8 mouse cellular contexts compared by ENCODE assay signal in genomic region chr9:20607100-20607974, GRCm38 (mm10). TPM values are rescaled to one million over a fixed set of nuclear protein-coding genes. Genes with fewer than 3 reads are reported as not detected.
A peak's percentile ranks its signal among the peaks of the same experiment; 100 is the strongest.
DNase-seq lines count a peak whose midpoint lies in the region; ATAC-seq and TF ChIP-seq lines count a peak whose summit lies in the region.

No protein-coding gene starts in this region.

- H3K4me3 ChIP-seq in E14TG2a.4 (replicated peaks; ENCODE audit: low read length): peak overlapping the region; percentile 90
- H3K4me3 ChIP-seq in forebrain, embryonic 12.5 days (replicated peaks): peak overlapping the region; percentile 72
- peak overlapping the region; percentile 60 for H3K4me3 ChIP-seq in heart, postnatal 0 days (ENCODE audit: low read depth, low read length)
- peak overlapping the region; percentile 83 for H3K4me3 ChIP-seq in liver, embryonic 16.5 days (ENCODE audit: low read depth, low read length)
- peak overlapping the region; percentile 72 for H3K4me3 ChIP-seq in neural tube, embryonic 13.5 days
- H3K4me3 ChIP-seq in testis, adult 2 months (ENCODE audit: control insufficient read depth, low read depth, low read length): peak overlapping the region; percentile 89

- no peaks in the 10 kb centered on the region for H3K36me3 ChIP-seq in E14TG2a.4 (ENCODE audit: insufficient read depth, low read length)
- peaks cover 10% of the 10 kb centered on the region for H3K36me3 ChIP-seq in forebrain, embryonic 12.5 days (replicated peaks)
- H3K36me3 ChIP-seq in heart, postnatal 0 days (replicated peaks; ENCODE audit: control insufficient read depth, insufficient read depth, low read length): no peaks in the 10 kb centered on the region
- H3K36me3 ChIP-seq in liver, embryonic 16.5 days (ENCODE audit: control insufficient read depth, insufficient read depth): no peaks in the 10 kb centered on the region
- peaks cover 4% of the 10 kb centered on the region; the same call in 1 of the 2 replicates for H3K36me3 ChIP-seq in neural tube, embryonic 13.5 days
- no peaks in the 10 kb centered on the region for H3K36me3 ChIP-seq in testis, adult 2 months (ENCODE audit: control insufficient read depth, insufficient read depth, low read length)

- H3K4me1 ChIP-seq in E14TG2a.4 (replicated peaks; ENCODE audit: low read depth, low read length): peaks cover 13% of the 10 kb centered on the region
- H3K4me1 ChIP-seq in forebrain, embryonic 12.5 days: peaks cover 8% of the 10 kb centered on the region
- no peaks in the 10 kb centered on the region for H3K4me1 ChIP-seq in heart, postnatal 0 days (ENCODE audit: control insufficient read depth, insufficient read depth)
- H3K4me1 ChIP-seq in liver, embryonic 16.5 days (ENCODE audit: control insufficient read depth, low read depth, low read length): no peaks in the 10 kb centered on the region
- H3K4me1 ChIP-seq in neural tube, embryonic 13.5 days (replicated peaks): peaks cover 9% of the 10 kb centered on the region
- no peaks in the 10 kb centered on the region for H3K4me1 ChIP-seq in testis, adult 2 months (ENCODE audit: control insufficient read depth, insufficient read depth, low read length)

- peak; percentile 67; the same call in 1 of the 2 replicates for TF ChIP-seq POLR2A in testis, adult 2 months (IDR thresholded peaks at IDR 0.05; ENCODE audit: control insufficient read depth, low read depth, low read length)

- DNase-seq in c-Kit-positive CD71-positive TER-119-positive erythroid progenitor cells, embryonic 14.5 days (ENCODE audit: low spot score): peak; percentile 89
- peak; percentile 86 for DNase-seq in heart, postnatal 0 days (ENCODE audit: low spot score)
- DNase-seq in kidney, postnatal 4 days: peak; percentile 85 to 93

- TF ChIP-seq CTCF in E14TG2a.4 (conservative IDR thresholded peaks at IDR 0.05; ENCODE audit: low read length): no peak
- 0 out of 2 replicates have a peak, but pooled peaks have one; percentile 4 for TF ChIP-seq CTCF in heart, postnatal 0 days (IDR thresholded peaks at IDR 0.05; ENCODE audit: low read depth)
- TF ChIP-seq CTCF in testis, adult 2 months (IDR thresholded peaks at IDR 0.05; ENCODE audit: control insufficient read depth, insufficient read depth, insufficient replicate concordance, low read depth, low read length): peak; percentile 10; the same call in 1 of the 2 replicates

- peak overlapping the region; percentile 94 for H3K27ac ChIP-seq in forebrain, embryonic 12.5 days
- peak overlapping the region; percentile 96 for H3K27ac ChIP-seq in heart, postnatal 0 days (ENCODE audit: low read depth)
- H3K27ac ChIP-seq in liver, embryonic 16.5 days (ENCODE audit: low read length): peak overlapping the region; percentile 92
- H3K27ac ChIP-seq in neural tube, embryonic 13.5 days (replicated peaks): peak overlapping the region; percentile 98
- peak overlapping the region; percentile 97 for H3K27ac ChIP-seq in testis, adult 2 months (ENCODE audit: control insufficient read depth, insufficient read depth, low read depth, low read length)

- peak; percentile 90 for ATAC-seq in forebrain, embryonic 12.5 days (ENCODE audit: low FRiP score)
- ATAC-seq in heart, postnatal 0 days (ENCODE audit: insufficient read depth, low read depth): peak; percentile 90
- ATAC-seq in liver, embryonic 16.5 days (ENCODE audit: low read depth): peak; percentile 87
- ATAC-seq in neural tube, embryonic 13.5 days (ENCODE audit: low read depth): peak; percentile 91

- no peaks in the 10 kb centered on the region for H3K27me3 ChIP-seq in E14TG2a.4 (ENCODE audit: insufficient read depth, low read length)
- H3K27me3 ChIP-seq in forebrain, embryonic 12.5 days: no peaks in the 10 kb centered on the region
- no peaks in the 10 kb centered on the region for H3K27me3 ChIP-seq in heart, postnatal 0 days (ENCODE audit: control insufficient read depth, insufficient read depth, low read length)
- H3K27me3 ChIP-seq in liver, embryonic 16.5 days (ENCODE audit: control insufficient read depth, insufficient read depth, low read depth, low read length): no peaks in the 10 kb centered on the region
- no peaks in the 10 kb centered on the region for H3K27me3 ChIP-seq in neural tube, embryonic 13.5 days
- no peaks in the 10 kb centered on the region for H3K27me3 ChIP-seq in testis, adult 2 months (ENCODE audit: control insufficient read depth, insufficient read depth, low read length)

- H3K9me3 ChIP-seq in E14TG2a.4 (ENCODE audit: low read length): no peaks in the 10 kb centered on the region; the same call in 1 of the 2 replicates
- 0 out of 2 replicates have a peak, but pooled peaks cover 3% of the 10 kb centered on the region for H3K9me3 ChIP-seq in forebrain, embryonic 12.5 days
- H3K9me3 ChIP-seq in heart, postnatal 0 days (replicated peaks; ENCODE audit: control insufficient read depth, low read length): no peaks in the 10 kb centered on the region; the same call in none of the 2 replicates
- H3K9me3 ChIP-seq in liver, embryonic 16.5 days (replicated peaks; ENCODE audit: control insufficient read depth, low read length): no peaks in the 10 kb centered on the region
- 0 out of 2 replicates have a peak, but pooled peaks cover 4% of the 10 kb centered on the region for H3K9me3 ChIP-seq in neural tube, embryonic 13.5 days

- peak overlapping the region; percentile 66 for H3K4me2 ChIP-seq in forebrain, embryonic 12.5 days
- H3K4me2 ChIP-seq in heart, postnatal 0 days (ENCODE audit: low read depth, low read length): peak overlapping the region; percentile 74
- H3K4me2 ChIP-seq in liver, embryonic 16.5 days (ENCODE audit: low read depth, low read length): peak overlapping the region; percentile 90
- peak overlapping the region; percentile 72 for H3K4me2 ChIP-seq in neural tube, embryonic 13.5 days

- peak overlapping the region; percentile 82 for H3K9ac ChIP-seq in forebrain, embryonic 12.5 days
- H3K9ac ChIP-seq in heart, postnatal 0 days (replicated peaks; ENCODE audit: low read depth, low read length): peak overlapping the region; percentile 73
- H3K9ac ChIP-seq in liver, embryonic 16.5 days (ENCODE audit: low read depth, low read length): peak overlapping the region; percentile 88
- H3K9ac ChIP-seq in neural tube, embryonic 13.5 days: peak overlapping the region; percentile 90

- TF ChIP-seq EP300 in heart, postnatal 0 days (IDR thresholded peaks at IDR 0.05; ENCODE audit: low read depth): no peak

- under 1% methylated on average over 57 of the region's 57 CpGs for WGBS in forebrain, embryonic 12.5 days
- under 1% methylated on average over 57 of the region's 57 CpGs for WGBS in heart, postnatal 0 days
- WGBS in liver, embryonic 16.5 days (ENCODE audit: insufficient replicate concordance): 1% methylated on average over 57 of the region's 57 CpGs
- under 1% methylated on average over 57 of the region's 57 CpGs for WGBS in neural tube, embryonic 13.5 days

RNA-seq across cellular contexts. Expression of gene Zfp846, which starts 26.2 kb away (rescaled TPM):
- polyA plus RNA-seq in forebrain, embryonic 12.5 days (2016; fragmentation: Nextera tagmentation; extraction: Ambion mirVana): 28.2 and 30.5 TPM in 2 replicates
- total RNA-seq in heart, postnatal 0 days (2014; rRNA removed; ENCODE audit: low replicate concordance): 4.2 and 8.0 TPM in 2 replicates
- polyA plus RNA-seq in heart, postnatal 0 days (2015; fragmentation: Nextera tagmentation; extraction: Ambion mirVana): 8.5 and 9.4 TPM in 2 replicates
- polyA plus RNA-seq in liver, embryonic 16.5 days (2015; fragmentation: Nextera tagmentation; extraction: Ambion mirVana): 2.0 and 2.1 TPM in 2 replicates
- polyA plus RNA-seq in neural tube, embryonic 13.5 days (2015; fragmentation: Nextera tagmentation; extraction: Ambion mirVana): 39.6 and 44.4 TPM in 2 replicates
- 2.4 and 2.8 TPM in 2 replicates for polyA plus RNA-seq in testis, adult 2 months (2012; rRNA removed)

RNA-seq across cellular contexts. Expression of gene Ubl5, which starts 35.3 kb away (rescaled TPM):
- polyA plus RNA-seq in forebrain, embryonic 12.5 days (2016; fragmentation: Nextera tagmentation; extraction: Ambion mirVana): 499 and 516 TPM in 2 replicates
- 223 and 238 TPM in 2 replicates for total RNA-seq in heart, postnatal 0 days (2014; rRNA removed; ENCODE audit: low replicate concordance)
- polyA plus RNA-seq in heart, postnatal 0 days (2015; fragmentation: Nextera tagmentation; extraction: Ambion mirVana): 389 and 407 TPM in 2 replicates
- 207 and 235 TPM in 2 replicates for polyA plus RNA-seq in liver, embryonic 16.5 days (2015; fragmentation: Nextera tagmentation; extraction: Ambion mirVana)
- polyA plus RNA-seq in neural tube, embryonic 13.5 days (2015; fragmentation: Nextera tagmentation; extraction: Ambion mirVana): 479 and 545 TPM in 2 replicates
- polyA plus RNA-seq in testis, adult 2 months (2012; rRNA removed): 175 and 241 TPM in 2 replicates

RNA-seq across cellular contexts. Expression of gene Fbxl12, which starts 37.2 kb away (rescaled TPM):
- polyA plus RNA-seq in forebrain, embryonic 12.5 days (2016; fragmentation: Nextera tagmentation; extraction: Ambion mirVana): 16.2 and 16.4 TPM in 2 replicates
- total RNA-seq in heart, postnatal 0 days (2014; rRNA removed; ENCODE audit: low replicate concordance): 15.6 and 20.8 TPM in 2 replicates
- polyA plus RNA-seq in heart, postnatal 0 days (2015; fragmentation: Nextera tagmentation; extraction: Ambion mirVana): 12.7 and 13.0 TPM in 2 replicates
- polyA plus RNA-seq in liver, embryonic 16.5 days (2015; fragmentation: Nextera tagmentation; extraction: Ambion mirVana): 4.8 and 5.9 TPM in 2 replicates
- 16.0 and 16.2 TPM in 2 replicates for polyA plus RNA-seq in neural tube, embryonic 13.5 days (2015; fragmentation: Nextera tagmentation; extraction: Ambion mirVana)
- polyA plus RNA-seq in testis, adult 2 months (2012; rRNA removed): 35.7 and 40.5 TPM in 2 replicates

RNA-seq across cellular contexts. Expression of gene Pin1, which starts 44.6 kb away (rescaled TPM):
- 53.9 and 56.2 TPM in 2 replicates for polyA plus RNA-seq in forebrain, embryonic 12.5 days (2016; fragmentation: Nextera tagmentation; extraction: Ambion mirVana)
- total RNA-seq in heart, postnatal 0 days (2014; rRNA removed; ENCODE audit: low replicate concordance): 26.9 and 30.7 TPM in 2 replicates
- polyA plus RNA-seq in heart, postnatal 0 days (2015; fragmentation: Nextera tagmentation; extraction: Ambion mirVana): 40.2 and 40.7 TPM in 2 replicates
- 19.4 and 19.7 TPM in 2 replicates for polyA plus RNA-seq in liver, embryonic 16.5 days (2015; fragmentation: Nextera tagmentation; extraction: Ambion mirVana)
- polyA plus RNA-seq in neural tube, embryonic 13.5 days (2015; fragmentation: Nextera tagmentation; extraction: Ambion mirVana): 55.4 and 58.9 TPM in 2 replicates
- 17.7 and 17.8 TPM in 2 replicates for polyA plus RNA-seq in testis, adult 2 months (2012; rRNA removed)

Comparison
In these comparisons a context has a peak if more than half of its experiments do, and no peak if none do; other contexts are left out.
1. Peak in every context shown above with its lines: DNase-seq, ATAC-seq, H3K4me3 ChIP-seq and H3K27ac ChIP-seq.